Mouse (Mus musculus) forebrain, embryonic 14.5 days (tissue): ENCODE measurements around the gene Mipep. TPM values are rescaled to one million over a fixed set of nuclear protein-coding genes. Genes with fewer than 3 reads are reported as not detected.

Experiments
- ATAC-seq: fragments of 200-750 bp; cut with Nextera tagmentation; 2 replicates; pipeline ENCODE4 v1.8.0; 2017; ENCODE audit warnings: mild to moderate bottlenecking, moderate library complexity
- DNase-seq: peaks from one replicate; pipeline ENCODE4 v3.0.0-alpha.2; 2015; ENCODE audit warnings: low spot score
- H3K27ac ChIP-seq: fragments of 300-500 bp; sonication (generic); 2 replicates; pipeline ENCODE4 v1.5.1; 2014; ENCODE audit warnings: low read depth, mild to moderate bottlenecking, control low read depth, low read length, moderate library complexity
- H3K27me3 ChIP-seq: fragments of 300-500 bp; sonication (generic); replicated peaks from 2 replicates; pipeline ENCODE4 v1.6.1; 2014; ENCODE audit warnings: low read length, control low read depth, mixed read lengths; ENCODE audit not compliant: control insufficient read depth, insufficient read depth
- H3K36me3 ChIP-seq: fragments of 300-500 bp; sonication (generic); 2 replicates; pipeline ENCODE4 v1.6.1; 2014; ENCODE audit warnings: low read length, control low read depth; ENCODE audit not compliant: control insufficient read depth, insufficient read depth
- H3K4me1 ChIP-seq: fragments of 300-500 bp; sonication (generic); 2 replicates; pipeline ENCODE4 v1.6.1; 2014; ENCODE audit warnings: antibody characterized with exemption, low read length, control low read depth; ENCODE audit not compliant: control insufficient read depth, insufficient read depth
- H3K4me2 ChIP-seq: fragments of 300-500 bp; sonication (generic); 2 replicates; pipeline ENCODE4 v1.6.1; 2014; ENCODE audit warnings: mild to moderate bottlenecking, control low read depth, low read length
- H3K4me3 ChIP-seq: fragments of 300-500 bp; sonication (generic); 2 replicates; pipeline ENCODE4 v1.5.1; 2014; ENCODE audit warnings: low read depth, low read length, control low read depth
- H3K9ac ChIP-seq: fragments of 300-500 bp; sonication (generic); 2 replicates; pipeline ENCODE4 v1.6.1; 2014; ENCODE audit warnings: mild to moderate bottlenecking, low read length, control low read depth, moderate library complexity
- H3K9me3 ChIP-seq: fragments of 300-500 bp; sonication (generic); replicated peaks from 2 replicates; pipeline ENCODE4 v1.6.1; 2016; ENCODE audit warnings: low read length, control low read depth, mixed read lengths; ENCODE audit not compliant: control insufficient read depth
- WGBS: fragments of 180-500 bp; shearing (Covaris S2); extraction: QIAGEN DNeasy Blood & Tissue Kit; methylation state at CpG from one replicate; pipeline ENCODE4 v1.1.7; 2014; 5-methylcytosine and 5-hydroxymethylcytosine counted together
- polyA plus RNA-seq: library from polyadenylated mRNA; unstranded; fragments of >200 nt; fragmentation: Nextera tagmentation; extraction: Ambion mirVana; gene quantifications from 2 replicates; pipeline ENCODE4 v1.2.1, GENCODE M21; 2014

The Mipep gene
- polyA plus RNA-seq, 1 experiment from 2014 or later, result 22.9 TPM

GRCm38 (mm10) chr14:60763746-60764145 is 20.6 kb upstream of the Mipep start:
- DNase-seq, result no peak
- Histone ChIP-seq H3K9me3 (no peaks in the 10 kb centered on the region), H3K4me2 (no peak overlapping the region), H3K4me3 (no peak overlapping the region), H3K27me3 (no peaks in the 10 kb centered on the region), H3K36me3 (peaks cover 40% of the 10 kb centered on the region), H3K9ac (no peak overlapping the region), H3K4me1 (no peaks in the 10 kb centered on the region), H3K27ac (no peak overlapping the region)
- WGBS, result 91% methylated on average over 5 of the region's 5 CpGs
- ATAC-seq, result no peak

GRCm38 (mm10) chr14:60764526-60764925 is 19.8 kb upstream of the Mipep start:
- DNase-seq (no peak), ATAC-seq (no peak)
- no peaks in the 10 kb centered on the region for H3K27me3 ChIP-seq
- WGBS, result 86% methylated on average over 4 of the region's 4 CpGs
- H3K27ac ChIP-seq, result no peak overlapping the region
- H3K9me3 ChIP-seq, result no peaks in the 10 kb centered on the region
- no peak overlapping the region for H3K9ac ChIP-seq
- no peaks in the 10 kb centered on the region for H3K4me1 ChIP-seq
- no peak overlapping the region for H3K4me2 ChIP-seq
- no peak overlapping the region for H3K4me3 ChIP-seq
- peaks cover 32% of the 10 kb centered on the region for H3K36me3 ChIP-seq

- no peak for DNase-seq
- Histone ChIP-seq H3K4me1 (no peaks in the 10 kb centered on the region), H3K4me2 (no peak overlapping the region), H3K27me3 (no peaks in the 10 kb centered on the region), H3K36me3 (peaks cover 30% of the 10 kb centered on the region), H3K27ac (no peak overlapping the region), H3K9ac (no peak overlapping the region), H3K9me3 (no peaks in the 10 kb centered on the region), H3K4me3 (no peak overlapping the region)
- ATAC-seq, result no peak
- 45% methylated on average over 2 of the region's 2 CpGs for WGBS
Observed at GRCm38 (mm10) chr14:60765025-60765424, 19.3 kb upstream of the Mipep start.

GRCm38 (mm10) chr14:60767884-60768283 is 16.5 kb upstream of the Mipep start, which contains the start of gene C1qtnf9:
Gene C1qtnf9, plus strand, starts transcription at chr14:60768134.
- 77% methylated on average over 4 of the region's 4 CpGs for WGBS
- Histone ChIP-seq H3K4me3 (no peak within 1 kb of the TSS), H3K4me1 (no peaks in the 10 kb centered on the region), H3K27me3 (no peaks in the 10 kb centered on the region), H3K9ac (no peak within 1 kb of the TSS), H3K4me2 (no peak within 1 kb of the TSS), H3K36me3 (peaks cover 8% of the 10 kb centered on the region), H3K27ac (no peak within 1 kb of the TSS), H3K9me3 (no peaks in the 10 kb centered on the region)
- ATAC-seq, result no peak
- no peak for DNase-seq

GRCm38 (mm10) chr14:60769340-60769739 is 15.0 kb upstream of the Mipep start:
- H3K9ac ChIP-seq, result no peak overlapping the region
- no peak overlapping the region for H3K4me3 ChIP-seq
- no peak overlapping the region for H3K27ac ChIP-seq
- no peaks in the 10 kb centered on the region for H3K4me1 ChIP-seq
- DNase-seq (peak; percentile 41), ATAC-seq (no peak)
- H3K36me3 ChIP-seq, result no peaks in the 10 kb centered on the region
- 50% methylated on average over 6 of the region's 6 CpGs for WGBS
- H3K4me2 ChIP-seq, result no peak overlapping the region
- no peaks in the 10 kb centered on the region for H3K9me3 ChIP-seq
- H3K27me3 ChIP-seq, result no peaks in the 10 kb centered on the region

- WGBS, result 75% methylated on average over 6 of the region's 6 CpGs
- no peak for DNase-seq
- Histone ChIP-seq H3K4me3 (no peak overlapping the region), H3K27me3 (no peaks in the 10 kb centered on the region), H3K9ac (no peak overlapping the region), H3K27ac (no peak overlapping the region), H3K9me3 (no peaks in the 10 kb centered on the region), H3K4me2 (no peak overlapping the region), H3K4me1 (no peaks in the 10 kb centered on the region), H3K36me3 (no peaks in the 10 kb centered on the region)
- no peak; the same call in none of the 2 replicates for ATAC-seq
Observed at GRCm38 (mm10) chr14:60770594-60770993, 13.8 kb upstream of the Mipep start.

- ATAC-seq (peak; percentile 86), DNase-seq (peak; percentile 86)
- WGBS, result 4% methylated on average over 8 of the region's 8 CpGs
- Histone ChIP-seq H3K4me2 (peak overlapping the region; percentile 36), H3K27ac (no peak overlapping the region), H3K36me3 (no peaks in the 10 kb centered on the region), H3K4me3 (peak overlapping the region; percentile 13), H3K9me3 (no peaks in the 10 kb centered on the region), H3K27me3 (no peaks in the 10 kb centered on the region), H3K4me1 (no peaks in the 10 kb centered on the region), H3K9ac (no peak overlapping the region)
Observed at GRCm38 (mm10) chr14:60771057-60771456, 13.3 kb upstream of the Mipep start.

- no peaks in the 10 kb centered on the region for H3K36me3 ChIP-seq
- no peak overlapping the region for H3K4me3 ChIP-seq
- H3K27ac ChIP-seq, result no peak overlapping the region
- no peak overlapping the region for H3K9ac ChIP-seq
- no peaks in the 10 kb centered on the region for H3K4me1 ChIP-seq
- ATAC-seq, result no peak
- no peaks in the 10 kb centered on the region for H3K9me3 ChIP-seq
- WGBS, result 85% methylated on average over 2 of the region's 2 CpGs
- no peaks in the 10 kb centered on the region for H3K27me3 ChIP-seq
- H3K4me2 ChIP-seq, result no peak overlapping the region
- DNase-seq, result no peak
Observed at GRCm38 (mm10) chr14:60773476-60773875, 10.9 kb upstream of the Mipep start.

- no peaks in the 10 kb centered on the region for H3K4me1 ChIP-seq
- H3K9ac ChIP-seq, result no peak overlapping the region
- no peaks in the 10 kb centered on the region for H3K36me3 ChIP-seq
- no peak overlapping the region for H3K4me3 ChIP-seq
- no peaks in the 10 kb centered on the region for H3K9me3 ChIP-seq
- 86% methylated on average over 8 of the region's 8 CpGs for WGBS
- no peak overlapping the region for H3K4me2 ChIP-seq
- H3K27ac ChIP-seq, result no peak overlapping the region
- ATAC-seq (no peak), DNase-seq (no peak)
- H3K27me3 ChIP-seq, result no peaks in the 10 kb centered on the region
Observed at GRCm38 (mm10) chr14:60776521-60776920, 7.9 kb upstream of the Mipep start.
